Mouse (Mus musculus) limb, embryonic 15.5 days (tissue): ENCODE results near the gene Pde7b. TPM values are rescaled to one million over a fixed set of nuclear protein-coding genes. Genes with fewer than 3 reads are reported as not detected.

ENCODE experiments used
- ATAC-seq: fragments of 200-750 bp; cut with Nextera tagmentation; 2 replicates; pipeline ENCODE4 v1.8.0; 2017; ENCODE audit warnings: low read depth, moderate TSS enrichment; ENCODE audit not compliant: insufficient number of reproducible peaks, low FRiP score, low TSS enrichment
- H3K27ac ChIP-seq: fragments of 300-500 bp; sonication (generic); 2 replicates; pipeline ENCODE4 v1.5.1; 2015; ENCODE audit warnings: moderate library complexity, mild to moderate bottlenecking, inconsistent platforms
- H3K27me3 ChIP-seq: fragments of 300-500 bp; sonication (generic); 2 replicates; pipeline ENCODE4 v1.6.1; 2015; ENCODE audit warnings: inconsistent platforms
- H3K36me3 ChIP-seq: fragments of 300-500 bp; sonication (generic); 2 replicates; pipeline ENCODE4 v1.6.1; 2015; ENCODE audit warnings: inconsistent platforms
- H3K4me1 ChIP-seq: fragments of 300-500 bp; sonication (generic); 2 replicates; pipeline ENCODE4 v1.6.1; 2015; ENCODE audit warnings: inconsistent platforms
- H3K4me2 ChIP-seq: fragments of 300-500 bp; sonication (generic); 2 replicates; pipeline ENCODE4 v1.6.1; 2015; ENCODE audit warnings: mild to moderate bottlenecking, inconsistent platforms
- H3K4me3 ChIP-seq: fragments of 300-500 bp; sonication (generic); 2 replicates; pipeline ENCODE4 v1.5.1; 2015; ENCODE audit warnings: mild to moderate bottlenecking, inconsistent platforms
- H3K9ac ChIP-seq: fragments of 300-500 bp; sonication (generic); 2 replicates; pipeline ENCODE4 v1.6.1; 2015; ENCODE audit warnings: inconsistent platforms
- H3K9me3 ChIP-seq: fragments of 300-500 bp; sonication (generic); 2 replicates; pipeline ENCODE4 v1.6.1; 2016; ENCODE audit warnings: inconsistent platforms
- WGBS: fragments of 180-500 bp; shearing (Covaris S2); methylation state at CpG from one replicate; pipeline ENCODE4 v1.1.7; 2015; 5-methylcytosine and 5-hydroxymethylcytosine counted together
- polyA plus RNA-seq: library from polyadenylated mRNA; unstranded; fragments of >200 nt; fragmentation: Nextera tagmentation; extraction: Ambion mirVana; gene quantifications from 2 replicates; pipeline ENCODE4 v1.2.1, GENCODE M21; 2015

The Pde7b gene
- polyA plus RNA-seq, 1 experiment from 2014 or later = 7.8 TPM

DNA sequence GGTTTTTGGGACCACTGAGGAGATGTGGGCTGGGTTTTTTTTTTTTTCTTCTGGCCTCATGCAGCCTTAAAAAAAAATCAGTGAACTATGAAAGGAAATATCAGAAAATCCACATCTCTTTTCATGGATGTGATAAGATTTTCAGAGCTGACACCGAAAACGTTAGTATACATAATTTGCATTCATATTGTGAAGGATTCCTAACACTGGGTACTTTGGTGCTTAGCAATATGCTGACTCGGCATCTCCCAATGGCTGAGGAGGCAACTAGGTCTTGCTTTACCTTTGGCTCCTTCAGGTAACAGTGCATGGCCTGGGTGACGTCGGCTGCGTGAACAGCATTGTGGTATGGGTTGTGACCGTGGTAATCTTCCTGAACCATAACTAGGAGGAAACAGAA, 289.0 kb downstream of the Pde7b start:
- Histone ChIP-seq H3K27ac (no peak overlapping the region), H3K9ac (no peak overlapping the region), H3K4me2 (no peak overlapping the region), H3K9me3 (no peaks in the 10 kb centered on the region), H3K4me3 (no peak overlapping the region), H3K27me3 (no peaks in the 10 kb centered on the region), H3K4me1 (no peaks in the 10 kb centered on the region), H3K36me3 (peaks cover 5% of the 10 kb centered on the region; the same call in 1 of the 2 replicates)
- 93% methylated on average over 7 of the region's 7 CpGs for WGBS
- ATAC-seq = no peak

DNA sequence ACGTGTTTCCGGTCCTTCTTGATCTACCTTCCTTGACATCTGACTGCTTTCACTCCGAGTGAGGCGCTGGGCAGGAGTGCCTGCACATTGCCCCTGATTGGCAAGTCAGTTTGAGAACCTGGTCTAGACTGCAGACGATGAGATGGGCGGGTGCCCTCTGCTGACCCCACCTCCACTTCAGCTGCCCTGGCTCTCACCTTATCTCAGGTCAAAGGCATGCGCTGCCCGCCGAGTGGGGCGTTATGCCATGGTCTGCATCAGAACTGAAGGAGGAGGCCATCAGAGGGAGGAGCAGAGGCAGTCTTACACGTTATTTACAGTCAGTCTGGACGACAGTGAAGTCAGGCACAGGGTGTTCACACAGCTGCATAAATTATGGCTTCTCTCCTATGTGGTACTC, 293.5 kb downstream of the Pde7b start:
- H3K9me3 ChIP-seq = no peaks in the 10 kb centered on the region
- WGBS = 71% methylated on average over 12 of the region's 12 CpGs
- peaks cover 2% of the 10 kb centered on the region; the same call in 1 of the 2 replicates for H3K36me3 ChIP-seq
- H3K27ac ChIP-seq = no peak overlapping the region
- H3K27me3 ChIP-seq = no peaks in the 10 kb centered on the region
- no peak overlapping the region for H3K4me3 ChIP-seq
- no peak for ATAC-seq
- H3K9ac ChIP-seq = no peak overlapping the region
- H3K4me1 ChIP-seq = no peaks in the 10 kb centered on the region
- H3K4me2 ChIP-seq = no peak overlapping the region

DNA sequence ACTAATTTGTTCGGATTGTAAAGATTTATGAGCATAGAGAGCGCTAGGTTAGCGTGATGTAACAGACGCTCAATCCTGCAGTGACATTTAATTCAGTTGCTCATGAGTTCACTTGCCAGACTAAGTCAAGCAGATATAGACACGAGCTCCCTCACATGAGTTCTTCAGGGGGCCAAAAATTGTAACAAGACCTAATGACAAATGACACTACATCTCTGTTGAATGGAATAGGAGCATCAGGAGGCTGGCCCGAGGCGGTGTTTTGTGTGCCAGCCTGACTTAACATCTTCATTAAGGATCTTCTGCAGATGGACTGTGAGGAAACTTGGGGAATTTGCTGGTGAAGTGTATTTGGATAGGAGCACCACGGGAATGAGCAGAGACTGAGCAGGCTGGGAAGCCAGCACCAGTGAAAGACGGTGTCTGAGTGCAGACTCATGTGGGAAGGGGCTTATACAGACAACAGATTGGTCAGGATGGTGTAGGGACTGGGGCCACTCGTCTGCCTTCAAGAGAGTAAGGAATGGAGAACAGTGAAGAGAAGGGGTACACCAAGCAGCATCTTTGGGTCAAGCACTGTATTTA, 303.5 kb downstream of the Pde7b start:
- ATAC-seq = no peak
- Histone ChIP-seq H3K4me1 (no peaks in the 10 kb centered on the region), H3K4me3 (no peak overlapping the region), H3K9me3 (no peaks in the 10 kb centered on the region), H3K27me3 (no peaks in the 10 kb centered on the region), H3K4me2 (no peak overlapping the region), H3K36me3 (no peaks in the 10 kb centered on the region), H3K27ac (no peak overlapping the region), H3K9ac (no peak overlapping the region)
- WGBS = 53% methylated on average over 10 of the region's 10 CpGs

DNA sequence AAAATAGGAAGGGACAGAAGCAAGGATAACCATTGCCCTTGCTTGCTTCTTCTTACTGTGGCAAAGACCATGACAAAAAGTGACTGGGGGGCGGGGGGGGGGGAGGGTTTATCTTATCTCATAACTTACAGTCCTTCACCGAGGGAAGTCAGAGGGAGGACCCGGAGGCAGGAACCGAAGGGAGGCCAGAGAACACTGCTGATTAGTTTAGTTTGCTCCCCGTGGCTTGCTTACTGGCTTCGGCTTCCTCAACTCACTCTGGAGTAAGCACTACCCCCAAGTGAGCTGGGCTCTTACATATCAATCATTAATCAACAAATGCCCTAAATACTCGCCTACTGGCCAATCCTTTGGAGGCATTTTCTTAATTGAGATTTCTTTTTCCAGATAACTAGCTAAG, 304.6 kb downstream of the Pde7b start:
- Histone ChIP-seq H3K4me2 (no peak overlapping the region), H3K27me3 (no peaks in the 10 kb centered on the region), H3K4me1 (no peaks in the 10 kb centered on the region), H3K9me3 (no peaks in the 10 kb centered on the region), H3K36me3 (no peaks in the 10 kb centered on the region), H3K4me3 (no peak overlapping the region), H3K27ac (no peak overlapping the region), H3K9ac (no peak overlapping the region)
- WGBS = 77% methylated on average over 7 of the region's 7 CpGs
- ATAC-seq = no peak

DNA sequence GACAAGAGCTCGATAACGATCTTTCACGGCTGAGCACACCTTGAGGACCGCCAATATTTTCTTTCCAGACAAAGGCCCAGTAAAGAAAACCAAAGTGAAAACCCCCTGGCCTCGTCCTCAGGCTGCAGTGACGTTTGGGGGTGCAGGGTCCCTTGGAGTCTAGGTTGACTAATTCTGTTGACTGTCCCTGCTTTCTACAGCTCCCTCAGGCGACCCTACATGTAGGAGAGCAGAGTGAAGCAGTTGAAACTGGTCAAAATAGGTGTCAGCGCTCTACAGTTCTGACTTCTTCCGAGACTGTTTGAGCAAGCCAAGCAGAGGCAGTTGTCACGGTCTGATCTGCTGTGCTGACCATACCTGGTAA, 306.0 kb downstream of the Pde7b start:
- ATAC-seq = no peak
- H3K27me3 ChIP-seq = no peaks in the 10 kb centered on the region
- WGBS = 76% methylated on average over 10 of the region's 10 CpGs
- no peak overlapping the region for H3K27ac ChIP-seq
- no peak overlapping the region for H3K9ac ChIP-seq
- H3K36me3 ChIP-seq = no peaks in the 10 kb centered on the region
- H3K4me3 ChIP-seq = no peak overlapping the region
- no peaks in the 10 kb centered on the region for H3K4me1 ChIP-seq
- no peak overlapping the region for H3K4me2 ChIP-seq
- H3K9me3 ChIP-seq = no peaks in the 10 kb centered on the region

DNA sequence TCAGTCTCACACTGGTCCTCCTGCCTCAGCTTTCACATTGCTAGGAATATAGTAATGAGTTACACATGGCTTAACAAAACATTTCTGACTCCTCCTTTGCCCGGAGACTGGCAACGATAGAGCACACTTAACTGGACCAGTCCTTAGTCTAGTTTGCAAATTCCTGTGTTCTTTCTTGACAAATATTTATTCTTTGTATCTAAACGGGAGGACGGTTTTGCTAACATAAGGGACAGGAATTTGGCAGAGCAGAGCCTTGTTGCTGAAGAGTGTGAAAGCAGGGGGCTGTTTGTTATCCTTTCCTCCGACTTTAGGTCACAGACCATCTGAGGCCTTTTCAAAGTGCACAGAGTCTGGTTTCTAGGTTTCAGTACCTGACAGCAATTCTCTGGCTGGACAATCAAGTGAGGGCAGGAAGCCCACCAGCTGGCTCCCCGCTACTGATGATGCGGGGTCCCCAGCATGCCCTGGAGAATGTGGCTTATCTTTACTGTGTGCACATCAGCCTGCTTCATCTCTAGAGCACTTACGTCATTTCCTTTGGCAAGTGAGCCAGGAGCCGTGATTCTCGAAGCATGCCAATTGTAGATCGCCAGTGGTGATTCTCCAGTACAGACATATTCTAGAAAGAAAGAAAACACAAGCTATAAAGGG, 306.5 kb downstream of the Pde7b start:
- H3K36me3 ChIP-seq = no peaks in the 10 kb centered on the region
- H3K9ac ChIP-seq = no peak overlapping the region
- no peak for ATAC-seq
- WGBS = 68% methylated on average over 11 of the region's 11 CpGs
- no peak overlapping the region for H3K4me3 ChIP-seq
- H3K4me2 ChIP-seq = no peak overlapping the region
- H3K9me3 ChIP-seq = no peaks in the 10 kb centered on the region
- H3K27ac ChIP-seq = no peak overlapping the region
- no peaks in the 10 kb centered on the region for H3K27me3 ChIP-seq
- H3K4me1 ChIP-seq = no peaks in the 10 kb centered on the region

DNA sequence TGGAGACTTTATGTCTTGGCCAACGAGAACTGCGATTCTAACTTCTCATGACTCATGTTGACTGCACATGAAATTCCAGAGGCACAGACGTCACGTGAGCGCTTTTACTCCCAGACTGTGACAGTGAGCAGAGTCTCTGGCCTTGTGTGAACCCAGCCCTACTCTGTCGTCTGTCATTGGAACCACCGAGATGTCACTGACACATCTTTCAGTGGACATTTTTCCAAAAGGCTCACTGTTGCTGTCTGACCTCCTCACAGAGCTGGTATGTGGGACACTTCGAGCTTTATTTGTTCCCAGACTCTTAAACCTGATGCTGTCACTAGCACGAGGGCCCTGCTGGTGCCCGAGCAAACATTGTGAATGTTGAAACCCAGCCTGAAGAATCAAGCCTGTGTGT, 315.7 kb downstream of the Pde7b start:
- Histone ChIP-seq H3K9me3 (no peaks in the 10 kb centered on the region), H3K4me1 (peaks cover 7% of the 10 kb centered on the region; the same call in 1 of the 2 replicates), H3K27ac (no peak overlapping the region; the same call in 1 of the 2 replicates), H3K27me3 (no peaks in the 10 kb centered on the region), H3K36me3 (peaks cover 11% of the 10 kb centered on the region; the same call in 1 of the 2 replicates), H3K9ac (no peak overlapping the region), H3K4me3 (no peak overlapping the region), H3K4me2 (no peak overlapping the region)
- no peak for ATAC-seq
- WGBS = 46% methylated on average over 10 of the region's 10 CpGs

DNA sequence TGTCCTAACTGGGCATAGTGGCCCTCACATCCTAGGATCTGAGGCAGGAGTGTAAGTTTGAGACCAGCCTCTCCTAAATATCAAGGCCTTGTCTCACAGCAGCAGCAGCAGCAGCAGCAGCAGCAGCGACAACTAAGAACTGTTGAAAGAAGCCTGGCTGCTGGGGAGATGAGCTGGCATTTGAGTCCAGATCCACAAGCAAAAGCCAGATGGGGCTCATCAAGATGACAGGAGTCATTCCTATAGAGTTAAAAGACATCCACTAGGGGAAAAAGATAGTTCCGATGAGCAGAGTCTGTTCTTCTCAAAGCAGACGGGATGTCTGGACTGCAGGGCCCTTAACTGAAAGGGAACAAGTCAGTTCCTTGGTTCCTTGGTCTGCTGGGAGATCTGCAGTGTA, 316.5 kb downstream of the Pde7b start:
- H3K4me2 ChIP-seq = no peak overlapping the region
- no peak overlapping the region for H3K9ac ChIP-seq
- H3K36me3 ChIP-seq = peaks cover 11% of the 10 kb centered on the region; the same call in 1 of the 2 replicates
- H3K27me3 ChIP-seq = no peaks in the 10 kb centered on the region
- H3K27ac ChIP-seq = no peak overlapping the region
- ATAC-seq = no peak
- H3K4me3 ChIP-seq = no peak overlapping the region
- H3K4me1 ChIP-seq = peaks cover 7% of the 10 kb centered on the region; the same call in 1 of the 2 replicates
- no peaks in the 10 kb centered on the region for H3K9me3 ChIP-seq
- WGBS = 74% methylated on average over 3 of the region's 3 CpGs

DNA sequence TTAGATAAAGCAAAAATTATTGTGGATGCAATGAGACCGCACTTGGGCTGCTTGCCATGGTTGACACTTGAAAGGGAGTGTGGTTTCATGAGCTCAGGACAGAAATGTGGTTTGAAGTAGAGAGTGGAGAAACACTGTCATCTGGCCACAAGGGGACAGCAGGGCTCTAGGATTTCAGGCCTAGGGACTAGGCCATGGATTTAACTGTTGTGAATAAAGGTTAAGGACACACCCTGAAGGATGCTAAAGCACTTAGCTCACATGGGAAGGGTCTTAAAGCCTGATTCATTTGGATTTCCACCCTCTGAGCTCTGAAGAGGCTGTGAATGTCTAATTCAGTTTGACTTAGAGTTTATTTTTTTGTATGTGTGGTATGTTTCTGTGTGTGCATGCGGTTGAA, 319.4 kb downstream of the Pde7b start:
- peaks cover 7% of the 10 kb centered on the region; the same call in 1 of the 2 replicates for H3K4me1 ChIP-seq
- H3K4me2 ChIP-seq = no peak overlapping the region
- WGBS = 77% methylated on average over 2 of the region's 2 CpGs
- no peaks in the 10 kb centered on the region for H3K36me3 ChIP-seq
- H3K4me3 ChIP-seq = no peak overlapping the region
- ATAC-seq = no peak
- H3K9ac ChIP-seq = no peak overlapping the region
- no peak overlapping the region for H3K27ac ChIP-seq
- no peaks in the 10 kb centered on the region for H3K27me3 ChIP-seq
- H3K9me3 ChIP-seq = no peaks in the 10 kb centered on the region

DNA sequence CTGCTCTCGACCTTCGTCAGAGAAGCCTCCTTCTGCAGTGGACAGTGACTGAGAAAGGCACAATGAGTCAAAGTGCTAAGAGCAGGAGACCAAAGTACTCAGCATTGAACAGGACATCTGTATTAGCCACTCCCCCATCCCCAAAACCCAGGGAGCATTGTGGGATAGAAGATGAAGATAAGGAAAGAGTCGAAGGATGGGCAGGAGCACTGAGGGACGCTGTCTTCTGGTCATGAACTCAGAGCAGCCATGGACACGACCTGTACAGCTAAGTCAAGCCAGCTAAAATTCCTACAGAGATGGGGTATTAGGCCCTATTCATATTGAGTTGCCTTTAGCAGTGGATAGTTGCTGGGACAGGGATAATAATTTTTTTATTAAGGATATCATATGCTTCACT, 321.9 kb downstream of the Pde7b start:
- Histone ChIP-seq H3K4me1 (0 out of 2 replicates have a peak, but pooled peaks cover 5% of the 10 kb centered on the region), H3K9me3 (no peaks in the 10 kb centered on the region)
- 82% methylated on average over 5 of the region's 5 CpGs for WGBS

DNA sequence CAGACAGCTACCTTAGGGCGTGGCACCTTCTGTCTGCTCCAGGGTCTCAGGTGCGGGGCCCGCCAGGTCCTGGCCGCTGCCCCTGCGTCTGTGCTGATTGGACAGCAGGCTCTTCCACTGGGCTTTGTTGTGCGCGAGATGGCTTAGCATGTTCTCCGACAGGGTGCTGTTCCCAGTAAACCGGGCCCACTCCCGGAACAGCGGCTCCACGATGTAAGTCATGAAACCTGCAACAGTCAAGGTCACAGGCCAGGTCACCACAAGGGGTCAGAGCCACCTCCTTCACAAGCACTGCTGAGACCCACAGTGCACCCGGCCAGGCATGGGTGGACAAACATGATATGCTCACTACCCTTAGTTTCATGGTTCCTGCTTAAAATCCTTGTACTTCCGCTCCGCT, 324.5 kb downstream of the Pde7b start:
- 0 out of 2 replicates have a peak, but pooled peaks cover 5% of the 10 kb centered on the region for H3K4me1 ChIP-seq
- no peaks in the 10 kb centered on the region for H3K36me3 ChIP-seq
- H3K4me3 ChIP-seq = no peak overlapping the region
- no peaks in the 10 kb centered on the region for H3K27me3 ChIP-seq
- no peak for ATAC-seq
- no peak overlapping the region for H3K4me2 ChIP-seq
- 73% methylated on average over 15 of the region's 15 CpGs for WGBS
- no peak overlapping the region for H3K9ac ChIP-seq
- no peak overlapping the region for H3K27ac ChIP-seq
- no peaks in the 10 kb centered on the region for H3K9me3 ChIP-seq

More for the DNA sequence above, 321.9 kb downstream of the Pde7b start:
- no peak overlapping the region for H3K27ac ChIP-seq
- no peaks in the 10 kb centered on the region for H3K27me3 ChIP-seq
- H3K4me2 ChIP-seq = no peak overlapping the region
- H3K36me3 ChIP-seq = no peaks in the 10 kb centered on the region
- ATAC-seq = no peak
- no peak overlapping the region for H3K9ac ChIP-seq
- H3K4me3 ChIP-seq = no peak overlapping the region

DNA sequence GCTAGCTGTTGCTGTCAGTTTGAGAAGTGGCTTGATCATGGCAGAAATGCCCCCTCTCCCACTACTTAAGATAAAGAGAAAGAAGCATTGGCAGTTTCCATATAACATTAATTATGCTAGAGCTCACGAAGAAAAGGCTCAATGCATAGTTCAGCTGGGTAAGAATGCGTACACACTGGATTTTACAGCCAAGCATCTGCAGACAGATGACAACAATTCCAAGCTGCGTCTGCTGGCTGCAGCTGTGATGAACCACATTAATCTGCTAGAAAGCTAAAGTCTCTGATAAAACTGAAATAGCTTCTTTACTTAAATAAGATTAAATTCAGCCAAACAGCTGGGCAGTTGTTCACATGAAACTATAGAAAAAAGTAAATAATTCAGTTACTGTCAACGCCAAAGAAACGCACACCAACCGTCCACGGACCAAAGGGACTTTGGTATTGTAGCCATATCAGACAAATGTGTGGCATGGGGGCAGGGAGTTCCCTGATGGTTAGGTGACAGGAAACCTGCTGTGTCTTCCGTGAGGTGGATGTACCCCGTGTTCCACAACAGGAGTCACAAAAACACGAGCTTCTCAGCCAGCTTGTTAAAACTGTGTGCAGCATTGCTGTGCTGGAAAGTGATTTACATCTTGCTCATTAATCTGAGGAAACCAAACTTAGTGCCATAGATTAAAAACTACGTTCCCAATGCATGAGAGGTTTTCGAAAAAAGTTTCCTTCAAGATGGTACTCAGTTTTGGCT, 326.1 kb downstream of the Pde7b start:
- no peak for ATAC-seq
- Histone ChIP-seq H3K27me3 (no peaks in the 10 kb centered on the region), H3K9me3 (no peaks in the 10 kb centered on the region), H3K4me3 (no peak overlapping the region), H3K36me3 (no peaks in the 10 kb centered on the region), H3K9ac (no peak overlapping the region), H3K27ac (no peak overlapping the region), H3K4me2 (no peak overlapping the region), H3K4me1 (0 out of 2 replicates have a peak, but pooled peaks cover 5% of the 10 kb centered on the region)
- WGBS = 51% methylated on average over 12 of the region's 12 CpGs
